Mouse (Mus musculus) C2C12 (cell line): ENCODE results near the gene Defb30.
A peak's percentile ranks its signal among the peaks of the same experiment; 100 is the strongest.

ENCODE experiments used
- CEBPB ChIP-seq: IDR thresholded peaks from one replicate; pipeline ENCODE4 v1.6.1; 2011; ENCODE audit warnings: low read depth, mild to moderate bottlenecking, control low read depth, moderate library complexity
- CTCF ChIP-seq: IDR thresholded peaks from one replicate; pipeline ENCODE4 v1.5.1; 2011; ENCODE audit not compliant: control insufficient read depth, insufficient read depth, insufficient read length
- FOSL1 ChIP-seq: IDR thresholded peaks from one replicate; pipeline ENCODE4 v1.8.0; 2011; ENCODE audit warnings: mild to moderate bottlenecking, low read length; ENCODE audit not compliant: poor library complexity, insufficient read depth, severe bottlenecking
- MAX ChIP-seq: IDR thresholded peaks from one replicate; pipeline ENCODE4 v1.6.1; 2011; ENCODE audit warnings: mild to moderate bottlenecking, control low read depth
- MYOD1 ChIP-seq: IDR thresholded peaks from one replicate; pipeline ENCODE4 v1.6.1; 2011; ENCODE audit warnings: low read depth; ENCODE audit not compliant: control insufficient read depth, insufficient read length
- MYOG ChIP-seq: IDR thresholded peaks from one replicate; pipeline ENCODE4 v1.6.1; 2011; ENCODE audit not compliant: control insufficient read depth, insufficient read length; ENCODE audit errors: extremely low read depth
- USF1 ChIP-seq: IDR thresholded peaks from one replicate; pipeline ENCODE4 v1.6.1; 2011; ENCODE audit warnings: low read depth, mild to moderate bottlenecking, control low read depth, moderate library complexity

DNA sequence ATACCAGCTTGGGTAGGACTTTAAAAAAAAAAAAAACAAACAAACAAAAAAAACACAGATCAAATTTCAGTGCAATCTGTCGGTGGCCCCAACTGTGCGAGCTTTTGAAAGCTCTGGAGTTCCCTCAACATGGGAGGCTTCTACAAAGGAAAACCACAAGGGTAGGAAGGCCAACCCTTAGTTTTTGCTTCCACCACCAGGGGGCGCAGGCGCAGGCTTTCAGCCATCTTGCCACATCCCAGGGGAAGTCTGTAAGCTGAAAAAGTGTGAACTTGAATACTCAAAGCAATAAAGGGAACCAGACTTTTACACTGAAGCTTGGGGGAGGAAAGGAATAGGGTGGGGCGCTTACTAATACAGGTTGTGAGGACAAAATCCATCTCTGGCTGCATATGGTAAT is 1.0 kb upstream of the Defb30 start:
- TF ChIP-seq USF1 (no peak), MAX (no peak), CTCF (peak; percentile 54), CEBPB (no peak), MYOG (no peak), FOSL1 (no peak), MYOD1 (no peak)
